In genomic region chr17:29768642-29769041, GRCm38 (mm10) we compare ENCODE assay signal across 23 mouse cellular contexts. TPM values are rescaled to one million over a fixed set of nuclear protein-coding genes. Genes with fewer than 3 reads are reported as not detected.
DNase-seq lines count a peak whose midpoint lies in the region; ATAC-seq lines count a peak whose summit lies in the region.
"Had no signal": no experiment of that assay in that cellular context is flagged by ENCODE, and none has a peak within 500 bp of the region (broad histone marks: within the 10 kb centered on the region; RNA-seq: fewer than 3 reads in every experiment).

No protein-coding gene starts in this region.

- 0 out of 2 replicates have a peak overlapping the region, but pooled peaks have one; percentile 9 for H3K27ac ChIP-seq in forebrain, embryonic 14.5 days (ENCODE audit: low read depth, low read length)
- no peak overlapping the region for H3K27ac ChIP-seq in forebrain, embryonic 11.5 days (ENCODE audit: low read depth, low read length)
- H3K27ac ChIP-seq: embryonic facial prominence, embryonic 15.5 days; hindbrain, embryonic 13.5 days; kidney, postnatal 0 days; neural tube, embryonic 12.5 days; stomach, embryonic 15.5 days had no signal

- H3K4me2 ChIP-seq in forebrain, embryonic 14.5 days (ENCODE audit: low read length): no peak overlapping the region
- no peak overlapping the region for H3K4me2 ChIP-seq in forebrain, embryonic 11.5 days (ENCODE audit: low read depth, low read length, severe bottlenecking)
- H3K4me2 ChIP-seq: embryonic facial prominence, embryonic 15.5 days; heart, embryonic 12.5 days; hindbrain, embryonic 13.5 days; liver, embryonic 11.5 days; neural tube, embryonic 12.5 days; stomach, embryonic 15.5 days had no signal

- ATAC-seq in forebrain, embryonic 14.5 days: peak; percentile 32; the same call in 1 of the 2 replicates
- no peak for ATAC-seq in forebrain, embryonic 11.5 days (replicated peaks; ENCODE audit: low FRiP score)
- ATAC-seq in megakaryocyte progenitor cell, adult 5-6 weeks (replicated peaks; ENCODE audit: poor library complexity): 0 out of 2 replicates have a peak, but pooled peaks have one; percentile 1

- no peaks in the 10 kb centered on the region for H3K36me3 ChIP-seq in forebrain, embryonic 14.5 days (ENCODE audit: control insufficient read depth, insufficient read depth, low read length)
- H3K36me3 ChIP-seq in forebrain, embryonic 11.5 days (ENCODE audit: control insufficient read depth, insufficient read depth, low read length): no peaks in the 10 kb centered on the region
- H3K36me3 ChIP-seq: embryonic facial prominence, embryonic 15.5 days; heart, embryonic 12.5 days; hindbrain, embryonic 13.5 days; neural tube, embryonic 12.5 days; stomach, embryonic 15.5 days had no signal

- WGBS in forebrain, embryonic 14.5 days: 71% methylated on average over 5 of the region's 5 CpGs
- 75% methylated on average over 5 of the region's 5 CpGs for WGBS in forebrain, embryonic 11.5 days

- no peak overlapping the region for H3K9ac ChIP-seq in forebrain, embryonic 14.5 days (ENCODE audit: low read length)
- no peak overlapping the region for H3K9ac ChIP-seq in forebrain, embryonic 11.5 days (ENCODE audit: low read length)
- H3K9ac ChIP-seq: embryonic facial prominence, embryonic 15.5 days; heart, embryonic 12.5 days; hindbrain, embryonic 13.5 days; neural tube, embryonic 12.5 days; stomach, embryonic 15.5 days had no signal

- DNase-seq in forebrain, embryonic 14.5 days (ENCODE audit: low spot score): no peak
- DNase-seq in forebrain, embryonic 11.5 days (ENCODE audit: low spot score): no peak
- DNase-seq in thymus, adult 18-20 months: peak; percentile 32 to 57
- DNase-seq in thymus, postnatal 25 days: no peak
- DNase-seq in right cerebral cortex, postnatal 25 days: no peak
- DNase-seq in liver: no peak
- DNase-seq: adrenal gland, postnatal 36 days; cerebellum, adult 11 months; cerebellum, adult 9-11 months; gastrocnemius, postnatal 10 days; heart, adult 11 months; kidney, adult 2 months; left cerebral cortex, postnatal 4 days; lung, adult 2 months; midbrain, embryonic 14.5 days had no signal

- H3K9me3 ChIP-seq in forebrain, embryonic 14.5 days (replicated peaks; ENCODE audit: control insufficient read depth, low read length): no peaks in the 10 kb centered on the region
- H3K9me3 ChIP-seq in forebrain, embryonic 11.5 days (ENCODE audit: control insufficient read depth, low read length): no peaks in the 10 kb centered on the region
- H3K9me3 ChIP-seq: embryonic facial prominence, embryonic 15.5 days; heart, embryonic 12.5 days; hindbrain, embryonic 13.5 days; neural tube, embryonic 12.5 days; stomach, embryonic 15.5 days had no signal

- H3K27me3 ChIP-seq in forebrain, embryonic 14.5 days (replicated peaks; ENCODE audit: control insufficient read depth, insufficient read depth, low read length): no peaks in the 10 kb centered on the region
- no peaks in the 10 kb centered on the region for H3K27me3 ChIP-seq in forebrain, embryonic 11.5 days (ENCODE audit: control insufficient read depth, insufficient read depth, low read length)
- H3K27me3 ChIP-seq: embryonic facial prominence, embryonic 15.5 days; neural tube, embryonic 12.5 days; stomach, embryonic 15.5 days had no signal

- H3K4me3 ChIP-seq in forebrain, embryonic 14.5 days (ENCODE audit: low read depth, low read length): no peak overlapping the region
- H3K4me3 ChIP-seq in forebrain, embryonic 11.5 days (ENCODE audit: low read depth, low read length): no peak overlapping the region
- H3K4me3 ChIP-seq: embryonic facial prominence, embryonic 15.5 days; heart, embryonic 12.5 days; hindbrain, embryonic 13.5 days; neural tube, embryonic 12.5 days; stomach, embryonic 15.5 days had no signal

- no peaks in the 10 kb centered on the region for H3K4me1 ChIP-seq in forebrain, embryonic 14.5 days (ENCODE audit: control insufficient read depth, insufficient read depth, low read length)
- H3K4me1 ChIP-seq in forebrain, embryonic 11.5 days (replicated peaks; ENCODE audit: control insufficient read depth, insufficient read depth, low read length): no peaks in the 10 kb centered on the region
- H3K4me1 ChIP-seq: hindbrain, embryonic 13.5 days; neural tube, embryonic 12.5 days; stomach, embryonic 15.5 days had no signal

RNA-seq across cellular contexts. Expression of gene Ccdc167, which starts 51.8 kb away (rescaled TPM):
- polyA plus RNA-seq in forebrain, embryonic 14.5 days (2014; fragmentation: Nextera tagmentation; extraction: Ambion mirVana): 12.8 and 14.0 TPM in 2 replicates
- polyA plus RNA-seq in forebrain, embryonic 11.5 days (2014; fragmentation: Nextera tagmentation; extraction: Ambion mirVana): 13.7 and 17.0 TPM in 2 replicates
- 19.1 and 20.1 TPM in 2 replicates for total RNA-seq in megakaryocyte progenitor cell, adult 5-6 weeks (2015)
- 6.3 and 11.3 TPM in 2 replicates for total RNA-seq in megakaryocyte progenitor cell, adult 5-6 weeks (2017)

Comparison
In these comparisons a context has a peak if more than half of its experiments do, and no peak if none do; other contexts are left out.
1. DNase-seq: peak in thymus, adult 18-20 months (2 of 2); none in forebrain, embryonic 14.5 days (single experiment), forebrain, embryonic 11.5 days (single experiment), thymus, postnatal 25 days (single experiment), right cerebral cortex, postnatal 25 days (single experiment) and liver (single experiment).